ENCODE assay signal across 25 mouse cellular contexts in genomic region chr1:92431420-92431819, GRCm38 (mm10). TPM values are rescaled to one million over a fixed set of nuclear protein-coding genes. Genes with fewer than 3 reads are reported as not detected.
A peak's percentile ranks its signal among the peaks of the same experiment; 100 is the strongest.
DNase-seq lines count a peak whose midpoint lies in the region; ATAC-seq and TF ChIP-seq lines count a peak whose summit lies in the region.
"Had no signal": no experiment of that assay in that cellular context is flagged by ENCODE, and none has a peak within 500 bp of the region (broad histone marks: within the 10 kb centered on the region; RNA-seq: fewer than 3 reads in every experiment).

No protein-coding gene starts in this region.

- no peaks in the 10 kb centered on the region for H3K27me3 ChIP-seq in heart, embryonic 10.5 days (ENCODE audit: insufficient read depth, poor library complexity, severe bottlenecking)
- no peaks in the 10 kb centered on the region for H3K27me3 ChIP-seq in E14TG2a.4 (ENCODE audit: insufficient read depth, low read length)
- H3K27me3 ChIP-seq in limb, embryonic 10.5 days (ENCODE audit: low read depth, poor library complexity, severe bottlenecking): no peaks in the 10 kb centered on the region
- H3K27me3 ChIP-seq: forebrain, embryonic 13.5 days; heart, embryonic 15.5 days; hindbrain, embryonic 15.5 days had no signal

- H3K9ac ChIP-seq in ES-E14 (ENCODE audit: insufficient read depth, low read depth, low read length, poor library complexity, severe bottlenecking): peak overlapping the region; percentile 13; the same call in 1 of the 2 replicates
- H3K9ac ChIP-seq: forebrain, embryonic 13.5 days; heart, embryonic 15.5 days; hindbrain, embryonic 15.5 days had no signal

- DNase-seq in heart, adult 11 months: peak; percentile 76
- DNase-seq in heart, embryonic 10.5 days (ENCODE audit: low spot score): no peak
- DNase-seq in ES-E14 (ENCODE audit: low read depth, low spot score): no peak
- peak; percentile 27 for DNase-seq in limb, embryonic 10.5 days (ENCODE audit: low spot score)
- DNase-seq in left cerebral cortex, postnatal 10 days (ENCODE audit: extremely low spot score in 1 of 2, low spot score in 2 of 2): no peak
- DNase-seq: adrenal gland, postnatal 14 days; cerebellum, adult 11-12 months; cerebellum, adult 9-10 months; cerebellum, postnatal 25 days; gastrocnemius, postnatal 36 days; heart, adult 18-20 months; heart, postnatal 14 days had no signal

- in situ Hi-C loops in ES-E14 (cut with MboI; ENCODE audit: low sequenced_read_pairs in 2 of 2, unreplicated experiment in 2 of 2): no loop called here

- peaks cover 11% of the 10 kb centered on the region for H3K4me1 ChIP-seq in heart, embryonic 10.5 days
- H3K4me1 ChIP-seq in E14TG2a.4 (replicated peaks; ENCODE audit: low read depth, low read length): peaks cover 69% of the 10 kb centered on the region
- H3K4me1 ChIP-seq in ES-E14 (ENCODE audit: control insufficient read depth in 2 of 2, insufficient read depth in 2 of 2, low read length in 2 of 2, poor library complexity in 1 of 2): peaks cover 10 to 20% of the 10 kb centered on the region in 2 experiments
- peaks cover 6% of the 10 kb centered on the region for H3K4me1 ChIP-seq in limb, embryonic 10.5 days

- WGBS in heart, embryonic 10.5 days: 72% methylated on average over 3 of the region's 3 CpGs
- WGBS in limb, embryonic 10.5 days: 78% methylated on average over 3 of the region's 3 CpGs

- no peaks in the 10 kb centered on the region for H3K9me3 ChIP-seq in heart, embryonic 10.5 days
- H3K9me3 ChIP-seq in E14TG2a.4 (ENCODE audit: low read length) (no peaks in the 10 kb centered on the region), ES-E14 (ENCODE audit: control insufficient read depth, insufficient read depth, low read depth, low read length) (no peaks in the 10 kb centered on the region)
- H3K9me3 ChIP-seq in limb, embryonic 10.5 days (replicated peaks): no peaks in the 10 kb centered on the region
- H3K9me3 ChIP-seq: forebrain, embryonic 13.5 days; heart, embryonic 15.5 days; hindbrain, embryonic 15.5 days had no signal

- no peak overlapping the region for H3K27ac ChIP-seq in heart, embryonic 10.5 days
- peak overlapping the region; percentile 91 for H3K27ac ChIP-seq in ES-E14 (ENCODE audit: insufficient read depth, low read depth, low read length, poor library complexity, severe bottlenecking)
- H3K27ac ChIP-seq in limb, embryonic 10.5 days: no peak overlapping the region
- H3K27ac ChIP-seq: forebrain, embryonic 13.5 days; heart, embryonic 15.5 days; hindbrain, embryonic 15.5 days had no signal

- intact Hi-C loops in left cerebral cortex, postnatal 10 days (cut with DNase I): no loop called here

- no peaks in the 10 kb centered on the region for H3K36me3 ChIP-seq in heart, embryonic 10.5 days
- no peaks in the 10 kb centered on the region for H3K36me3 ChIP-seq in E14TG2a.4 (ENCODE audit: insufficient read depth, low read length)
- H3K36me3 ChIP-seq in ES-E14 (ENCODE audit: control insufficient read depth, insufficient read depth, low read length, poor library complexity, severe bottlenecking): no peaks in the 10 kb centered on the region
- H3K36me3 ChIP-seq in limb, embryonic 10.5 days: no peaks in the 10 kb centered on the region
- H3K36me3 ChIP-seq: heart, embryonic 15.5 days; hindbrain, embryonic 15.5 days had no signal

- ATAC-seq in inflammation-experienced regulatory T-cells, adult 6 months: no peak
- ATAC-seq: activated CD4-positive, CD25-positive, alpha-beta regulatory T cell, adult 4 months had no signal

- TF ChIP-seq CTCF in E14TG2a.4 (conservative IDR thresholded peaks at IDR 0.05; ENCODE audit: low read length): no peak

- H3K4me3 ChIP-seq in heart, embryonic 10.5 days: no peak overlapping the region
- peak overlapping the region; percentile 48 for H3K4me3 ChIP-seq in E14TG2a.4 (replicated peaks; ENCODE audit: low read length)
- H3K4me3 ChIP-seq in ES-E14 (ENCODE audit: insufficient read depth in 1 of 2, low read depth in 1 of 2, low read length in 2 of 2, poor library complexity in 1 of 2, severe bottlenecking in 1 of 2): no peak overlapping the region
- no peak overlapping the region for H3K4me3 ChIP-seq in limb, embryonic 10.5 days
- H3K4me3 ChIP-seq: forebrain, embryonic 13.5 days; heart, embryonic 15.5 days; hindbrain, embryonic 15.5 days had no signal

TF ChIP-seq in ES-E14, 5 proteins besides CTCF, POLR2A, EP300 and RAD21:
- TF ChIP-seq MAFK (IDR thresholded peaks at IDR 0.05; ENCODE audit: insufficient read depth, low read depth, low read length) (0 out of 2 replicates have a peak, but pooled peaks have one; percentile 4), ZNF384 (IDR thresholded peaks at IDR 0.05; ENCODE audit: low read depth, low read length) (no peak)

RNA-seq across cellular contexts. Expression of gene Ndufa10, which starts 42.2 kb away (rescaled TPM):
- polyA plus RNA-seq in heart, embryonic 10.5 days (2016; fragmentation: Nextera tagmentation; extraction: Ambion mirVana): 404 and 483 TPM in 2 replicates
- total RNA-seq in ES-E14 (2012; rRNA removed): 123 and 136 TPM in 2 replicates
- polyA plus RNA-seq in limb, embryonic 10.5 days (2016; fragmentation: Nextera tagmentation; extraction: Ambion mirVana): 311 and 325 TPM in 2 replicates
- total RNA-seq in left cerebral cortex, postnatal 10 days (2021): 100 to 1,000 TPM; 195 to 216 TPM
- polyA plus RNA-seq in inflammation-experienced regulatory T-cells, adult 6 months (2017; shearing (Covaris generic)): 100 to 1,000 TPM; 157 to 216 (median 180) TPM

RNA-seq across cellular contexts. Expression of gene Olfr1416, which starts 53.5 kb away (rescaled TPM):
- polyA plus RNA-seq in heart, embryonic 10.5 days (2016; fragmentation: Nextera tagmentation; extraction: Ambion mirVana): not detected in 2 replicates
- not detected in 2 replicates for total RNA-seq in ES-E14 (2012; rRNA removed)
- polyA plus RNA-seq in limb, embryonic 10.5 days (2016; fragmentation: Nextera tagmentation; extraction: Ambion mirVana): not detected in 2 replicates
- total RNA-seq in left cerebral cortex, postnatal 10 days (2021): not detected
- polyA plus RNA-seq in inflammation-experienced regulatory T-cells, adult 6 months (2017; shearing (Covaris generic)): not detected
- total RNA-seq: adrenal gland, adult 18-20 months; adrenal gland, postnatal 14 days; gastrocnemius, adult 8-10 months; gastrocnemius, postnatal 36 days; heart, adult 18-20 months; heart, postnatal 14 days; hematopoietic stem cell, adult 5-6 weeks; MEL had no signal
- polyA plus RNA-seq: C2C12; cortical plate, adult 2 months; forebrain, embryonic 13.5 days; heart, embryonic 11.5 days; heart, embryonic 15.5 days; hindbrain, embryonic 15.5 days had no signal

Comparison
In these comparisons a context has a peak if more than half of its experiments do, and no peak if none do; other contexts are left out.
1. DNase-seq: peak in heart, adult 11 months (single experiment) and limb, embryonic 10.5 days (single experiment); none in heart, embryonic 10.5 days (single experiment), ES-E14 (single experiment) and left cerebral cortex, postnatal 10 days (0 of 2).